Mouse (Mus musculus) adrenal gland, postnatal 0 days (tissue): ENCODE data around the gene Gm17542. TPM values are rescaled to one million over a fixed set of nuclear protein-coding genes. Genes with fewer than 3 reads are reported as not detected.

Experiments used
- polyA plus RNA-seq: library from polyadenylated mRNA; unstranded; fragments of >200 nt; fragmentation: Nextera tagmentation; extraction: Ambion mirVana; gene quantifications from 2 replicates; pipeline ENCODE4 v1.2.1, GENCODE M21; 2015

Gene Gm17542
- not detected in 2 replicates for polyA plus RNA-seq

DNA sequence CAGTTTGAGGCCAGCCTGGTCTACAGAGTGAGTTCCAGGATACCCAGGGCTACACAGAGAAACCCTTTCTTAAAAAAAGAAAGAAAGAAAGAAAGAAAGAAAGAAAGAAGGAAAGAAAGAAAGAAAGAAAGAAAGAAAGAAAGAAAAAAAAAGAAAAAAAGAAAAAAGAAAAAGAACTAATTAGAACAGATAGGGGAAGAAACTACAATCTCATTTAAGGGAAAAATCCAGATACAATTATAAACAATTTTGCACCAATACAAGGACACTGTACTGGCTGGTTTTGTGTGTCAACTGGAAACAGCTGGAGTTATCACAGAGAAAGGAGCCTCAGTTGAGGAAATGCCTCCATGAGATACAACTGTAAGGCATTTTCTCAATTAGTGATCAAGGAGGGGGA, at the start of gene Gm17542:
Gene Gm17542 (minus strand): TSS at position 101 of the 400 bp plus-strand sequence.

DNA sequence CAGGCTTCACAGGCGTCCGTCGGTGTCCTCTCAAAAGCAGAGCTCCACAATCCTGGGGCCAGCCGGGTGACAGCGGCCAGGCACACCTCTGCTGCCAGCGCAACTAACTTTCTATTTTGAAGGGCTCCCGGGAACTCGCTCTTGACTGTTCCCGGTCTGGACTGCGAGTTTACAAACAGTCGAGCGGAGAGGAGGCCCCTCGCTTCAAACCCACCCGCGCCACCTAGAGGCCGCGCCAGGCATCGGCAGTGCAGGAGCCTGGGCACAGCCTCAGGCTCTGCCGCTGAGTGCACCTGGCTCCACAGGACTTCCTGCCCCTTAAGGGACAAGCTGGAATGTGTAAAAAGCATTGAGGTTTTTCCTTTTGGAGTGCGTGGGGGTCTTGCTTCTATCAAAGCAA, 42.5 kb downstream of the Gm17542 start, which contains the start of gene Edar:
Gene Edar (minus strand): TSS at position 122 of the 400 bp plus-strand sequence.

Other genes with a start within 250 kb of the Gm17542 start
- gene Ccdc138, start 220.3 kb downstream of the Gm17542 start, polyA plus RNA-seq, result 2.3 and 5.2 TPM in 2 replicates
- gene Edar, start 42.6 kb downstream of the Gm17542 start, polyA plus RNA-seq, result 0.17 and 0.39 TPM in 2 replicates
- gene Sh3rf3, start 95.1 kb upstream of the Gm17542 start, polyA plus RNA-seq, result 0.74 and 0.83 TPM in 2 replicates